Mouse (Mus musculus) myocyte (in vitro differentiated cells): ENCODE results near the gene Adgrl2. TPM values are rescaled to one million over a fixed set of nuclear protein-coding genes. Genes with fewer than 3 reads are reported as not detected.

Source experiments
- H3K27me3 ChIP-seq: one replicate; pipeline ENCODE4 v1.6.1; 2011; ENCODE audit not compliant: control insufficient read depth, insufficient read depth, insufficient read length
- H3K36me3 ChIP-seq: one replicate; pipeline ENCODE4 v1.6.1; 2011; ENCODE audit not compliant: control insufficient read depth, insufficient read depth
- H3K4me2 ChIP-seq: one replicate; pipeline ENCODE4 v1.6.1; 2011; ENCODE audit warnings: low read depth, control low read depth
- H3K4me3 ChIP-seq: one replicate; pipeline ENCODE4 v1.5.1; 2011; ENCODE audit warnings: mild to moderate bottlenecking, control low read depth, moderate library complexity
- H3K79me2 ChIP-seq: one replicate; pipeline ENCODE4 v1.6.1; 2011; ENCODE audit not compliant: control insufficient read depth, insufficient read depth
- H3ac ChIP-seq: one replicate; pipeline ENCODE4 v1.6.1; 2011; ENCODE audit not compliant: control insufficient read depth, insufficient read length
- CEBPB ChIP-seq: IDR thresholded peaks from 2 replicates; pipeline ENCODE4 v1.6.1; 2011; ENCODE audit warnings: mild to moderate bottlenecking, moderate library complexity; ENCODE audit not compliant: poor library complexity, insufficient read depth, severe bottlenecking
- E2F4 ChIP-seq: IDR thresholded peaks from one replicate; pipeline ENCODE4 v1.6.1; 2011; ENCODE audit warnings: mild to moderate bottlenecking, control low read depth, moderate library complexity; ENCODE audit not compliant: insufficient read depth
- MAX ChIP-seq: IDR thresholded peaks from one replicate; pipeline ENCODE4 v1.6.1; 2011; ENCODE audit warnings: low read depth, mild to moderate bottlenecking, control low read depth
- MYOD1 ChIP-seq, 3 experiments: IDR thresholded peaks; one replicate each; pipeline ENCODE4 v1.6.1; 2011; ENCODE audit warnings: control low read depth in 2 of 3, low read depth in 2 of 3, mild to moderate bottlenecking in 2 of 3, moderate library complexity in 1 of 3; ENCODE audit not compliant: insufficient read length in 2 of 3, control insufficient read depth in 1 of 3
- MYOG ChIP-seq, 3 experiments: IDR thresholded peaks; one replicate each; pipeline ENCODE4 v1.6.1; 2011; ENCODE audit warnings: control low read depth in 2 of 3, low read depth in 2 of 3, mild to moderate bottlenecking in 2 of 3; ENCODE audit not compliant: insufficient read length in 2 of 3, control insufficient read depth in 1 of 3, insufficient read depth in 1 of 3
- POLR2A ChIP-seq: IDR thresholded peaks from one replicate; pipeline ENCODE4 v1.6.1; 2011; ENCODE audit warnings: low read depth, mild to moderate bottlenecking, control low read depth, moderate library complexity; ENCODE audit not compliant: insufficient read length
- POLR2AphosphoS2 ChIP-seq: IDR thresholded peaks from one replicate; pipeline ENCODE4 v1.6.1; 2011; ENCODE audit warnings: low read depth, control low read depth; ENCODE audit not compliant: insufficient read length
- REST ChIP-seq: IDR thresholded peaks from one replicate; pipeline ENCODE4 v1.6.1; 2011; ENCODE audit warnings: mild to moderate bottlenecking, control low read depth, moderate library complexity; ENCODE audit not compliant: insufficient read depth, insufficient read length
- SRF ChIP-seq: IDR thresholded peaks from one replicate; pipeline ENCODE4 v1.6.1; 2011; ENCODE audit warnings: low read depth; ENCODE audit not compliant: control insufficient read depth, insufficient read length
- TCF12 ChIP-seq: IDR thresholded peaks from one replicate; pipeline ENCODE4 v1.6.1; 2011; ENCODE audit warnings: mild to moderate bottlenecking, control low read depth; ENCODE audit not compliant: poor library complexity, insufficient read depth, severe bottlenecking
- TCF3 ChIP-seq: IDR thresholded peaks from one replicate; pipeline ENCODE4 v1.6.1; 2011; ENCODE audit warnings: low read depth, control low read depth; ENCODE audit not compliant: insufficient read length
- USF1 ChIP-seq: IDR thresholded peaks from one replicate; pipeline ENCODE4 v1.6.1; 2011; ENCODE audit warnings: low read depth, mild to moderate bottlenecking, control low read depth, moderate library complexity
- polyA plus RNA-seq: library from polyadenylated mRNA; unstranded; fragments of >200 nt; fragmentation: generic; extraction: Trizol; gene quantifications from one replicate; pipeline ENCODE4 v1.2.1, GENCODE M21; 2012; ENCODE audit warnings: missing spikeins

Adgrl2 gene
- polyA plus RNA-seq, 1 experiment = 11.7 TPM

DNA sequence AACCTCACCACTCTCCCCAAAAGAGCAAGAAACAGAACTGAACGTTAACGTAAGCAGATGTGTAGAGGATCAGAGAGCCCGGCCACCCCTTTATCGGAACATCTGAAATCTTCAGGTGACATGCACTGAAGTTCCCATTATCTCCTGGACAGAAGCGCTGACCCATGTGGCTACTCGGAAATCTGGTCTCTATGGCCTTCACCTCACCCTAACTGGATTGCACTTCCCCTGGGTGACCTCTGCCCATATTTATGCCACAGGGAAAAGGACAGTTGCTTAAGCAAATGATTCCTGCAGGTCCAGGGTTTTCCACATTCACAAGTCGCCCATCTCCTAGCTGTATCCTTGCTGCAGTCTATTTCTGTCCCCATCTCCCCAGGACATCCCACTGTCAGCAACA lies 84.9 kb downstream of the Adgrl2 start:
- Histone ChIP-seq H3K79me2 (peaks cover 14% of the 10 kb centered on the region), H3K36me3 (no peaks in the 10 kb centered on the region), H3K27me3 (no peaks in the 10 kb centered on the region), H3K4me2 (no peak overlapping the region), H3ac (no peak overlapping the region), H3K4me3 (no peak overlapping the region)
- TF ChIP-seq POLR2AphosphoS2 (no peak), TCF12 (no peak), MAX (no peak), MYOD1 (IDR thresholded peaks at IDR 0.05; ENCODE audit: control insufficient read depth in 1 of 3, insufficient read length in 2 of 3, low read depth in 2 of 3) (no peak), MYOG (IDR thresholded peaks at IDR 0.05; ENCODE audit: control insufficient read depth in 1 of 3, insufficient read depth in 1 of 3, insufficient read length in 2 of 3, low read depth in 2 of 3) (no peak)

DNA sequence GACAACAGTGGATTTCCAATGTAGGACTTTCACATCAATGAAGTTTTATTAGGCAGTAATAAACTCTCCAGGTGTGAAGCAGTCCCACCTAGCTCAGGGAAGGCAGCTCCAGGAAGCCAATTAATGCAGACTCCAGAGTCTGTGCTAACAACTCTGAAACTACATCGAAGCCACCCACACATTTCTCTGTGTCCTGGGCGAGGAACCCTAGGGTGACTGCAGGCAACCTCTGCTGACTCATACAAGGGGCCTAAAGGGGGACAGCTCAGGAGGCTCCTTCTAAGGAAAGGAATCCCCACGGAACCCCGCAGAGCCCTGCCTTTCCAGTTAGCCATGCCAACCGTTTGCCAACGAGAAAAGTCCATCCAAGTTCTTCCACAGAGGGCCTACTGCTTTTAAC lies 90.5 kb downstream of the Adgrl2 start:
- Histone ChIP-seq H3K79me2 (peaks cover 29% of the 10 kb centered on the region), H3K27me3 (no peaks in the 10 kb centered on the region), H3ac (no peak overlapping the region), H3K4me3 (no peak overlapping the region), H3K4me2 (no peak overlapping the region), H3K36me3 (no peaks in the 10 kb centered on the region)
- TF ChIP-seq SRF (no peak), TCF3 (no peak), MAX (no peak), TCF12 (no peak), MYOG (IDR thresholded peaks at IDR 0.05; ENCODE audit: control insufficient read depth in 1 of 3, insufficient read depth in 1 of 3, insufficient read length in 2 of 3, low read depth in 2 of 3) (no peak), CEBPB (no peak)

DNA sequence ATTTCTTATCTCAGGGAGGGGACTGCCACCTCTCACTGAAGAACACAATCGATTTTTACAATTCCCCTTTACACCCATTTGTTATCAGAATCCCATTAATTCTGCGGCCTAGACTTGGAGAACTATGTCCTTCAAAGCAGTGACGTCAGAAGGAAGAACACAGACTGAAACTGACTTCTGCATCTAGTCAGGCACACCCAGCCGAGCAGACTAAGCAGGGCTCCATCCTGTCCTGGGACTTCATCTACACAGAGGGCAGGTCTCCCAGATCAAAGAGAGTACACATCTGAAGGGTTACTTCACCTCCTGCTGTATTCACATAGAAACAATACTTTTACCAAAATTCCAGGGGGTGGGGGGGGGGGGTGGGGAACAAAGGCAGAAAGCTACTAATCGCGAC lies 90.9 kb downstream of the Adgrl2 start:
- no peak overlapping the region for H3K4me2 ChIP-seq
- H3K27me3 ChIP-seq = no peaks in the 10 kb centered on the region
- H3ac ChIP-seq = no peak overlapping the region
- no peaks in the 10 kb centered on the region for H3K36me3 ChIP-seq
- TF ChIP-seq TCF3 (no peak), POLR2A (no peak), MYOG (IDR thresholded peaks at IDR 0.05; ENCODE audit: control insufficient read depth in 1 of 3, insufficient read depth in 1 of 3, insufficient read length in 2 of 3, low read depth in 2 of 3) (no peak), SRF (no peak), POLR2AphosphoS2 (no peak), MYOD1 (IDR thresholded peaks at IDR 0.05; ENCODE audit: control insufficient read depth in 1 of 3, insufficient read length in 2 of 3, low read depth in 2 of 3) (no peak), REST (no peak), TCF12 (no peak)
- H3K79me2 ChIP-seq = peaks cover 25% of the 10 kb centered on the region
- H3K4me3 ChIP-seq = no peak overlapping the region

- H3ac ChIP-seq = no peak overlapping the region
- TF ChIP-seq SRF = no peak
- TF ChIP-seq MYOD1 (IDR thresholded peaks at IDR 0.05; ENCODE audit: control insufficient read depth in 1 of 3, insufficient read length in 2 of 3, low read depth in 2 of 3) = no peak
- no peak for TF ChIP-seq MAX
- no peak for TF ChIP-seq CEBPB
- TF ChIP-seq USF1 = no peak
- no peak for TF ChIP-seq MYOG (IDR thresholded peaks at IDR 0.05; ENCODE audit: control insufficient read depth in 1 of 3, insufficient read depth in 1 of 3, insufficient read length in 2 of 3, low read depth in 2 of 3)
- no peak for TF ChIP-seq POLR2A
- TF ChIP-seq E2F4 = no peak
- H3K4me3 ChIP-seq = no peak overlapping the region
- peaks cover 25% of the 10 kb centered on the region for H3K79me2 ChIP-seq
- H3K4me2 ChIP-seq = no peak overlapping the region
- H3K27me3 ChIP-seq = no peaks in the 10 kb centered on the region
- H3K36me3 ChIP-seq = no peaks in the 10 kb centered on the region
Observed at GRCm38 (mm10) chr3:148898535-148899250, 91.7 kb downstream of the Adgrl2 start.

- Histone ChIP-seq H3K36me3 (no peaks in the 10 kb centered on the region), H3K79me2 (peaks cover 22% of the 10 kb centered on the region), H3K4me2 (no peak overlapping the region), H3K27me3 (no peaks in the 10 kb centered on the region), H3K4me3 (no peak overlapping the region), H3ac (no peak overlapping the region)
- TF ChIP-seq CEBPB (no peak), TCF12 (no peak), POLR2AphosphoS2 (no peak), USF1 (no peak)
Observed at GRCm38 (mm10) chr3:148896281-148896680, 94.1 kb downstream of the Adgrl2 start.
